Mouse (Mus musculus) colon, adult 2 months (tissue): ENCODE measurements around the gene Cfap58. TPM values are rescaled to one million over a fixed set of nuclear protein-coding genes. Genes with fewer than 3 reads are reported as not detected.

Experiments used
- polyA plus RNA-seq: library from polyadenylated mRNA; depleted of rRNA; stranded (reverse); fragments of >200 nt; gene quantifications from 2 replicates; pipeline ENCODE4 v1.2.3, GENCODE M21; 2012; rRNA removed

The Cfap58 gene
- polyA plus RNA-seq: not detected in 2 replicates

GRCm38 (mm10) chr19:47937443-47938406 is at the start of gene Cfap58:
Gene Cfap58, plus strand, starts transcription at chr19:47937675.

GRCm38 (mm10) chr19:47919126-47919965 is 18.1 kb upstream of the Cfap58 start, which contains the start of the genes Cfap43 and Itprip:
Gene Cfap43, minus strand, starts transcription at chr19:47919287.
Gene Itprip, minus strand, starts transcription at chr19:47919299.

Other genes with a start within 250 kb of the Cfap58 start
- 0.27 and 0.76 TPM in 2 replicates for gene Col17a1, start 245.6 kb upstream of the Cfap58 start, polyA plus RNA-seq
- gene Sfr1, start 206.0 kb upstream of the Cfap58 start, polyA plus RNA-seq: 21.7 and 22.4 TPM in 2 replicates
- 286 and 309 TPM in 2 replicates for gene Gsto1, start 82.7 kb upstream of the Cfap58 start, polyA plus RNA-seq
- 0.10 and 0.84 TPM in 2 replicates for gene Gsto2, start 72.1 kb upstream of the Cfap58 start, polyA plus RNA-seq
- 0.20 TPM in 1 of 2 replicates, not detected in the other for gene Cfap43, start 18.4 kb upstream of the Cfap58 start, polyA plus RNA-seq
- 3.3 and 3.5 TPM in 2 replicates for gene Itprip, start 18.4 kb upstream of the Cfap58 start, polyA plus RNA-seq